Mouse (Mus musculus): ENCODE measurements at regions not wholly inside any gene's neighbourhood (a gene's known extent, or its start where the extent isn't known, plus 50 kb on each side); places are given as distances from the start of the nearest gene placed in this dataset.
"Not testable (repeated sequence)": the region's sequence is repeated elsewhere in the genome, so short reads cannot be mapped to it uniquely, and the experiment has no call there.

GRCm38 (mm10) chr5:129380861-129381260 is 120.2 kb upstream of the Sfswap start:
- Histone ChIP-seq H3K27me3 (ENCODE audit: control insufficient read depth, insufficient read depth, low read length) (no peaks in the 10 kb centered on the region), H3K9me3 (ENCODE audit: control insufficient read depth, low read length) (0 out of 2 replicates have a peak, but pooled peaks cover 5% of the 10 kb centered on the region), H3K9ac (no peak overlapping the region), H3K4me2 (replicated peaks) (no peak overlapping the region), H3K27ac (no peak overlapping the region), H3K4me3 (replicated peaks; ENCODE audit: low read length) (no peak overlapping the region), H3K4me1 (replicated peaks; ENCODE audit: control insufficient read depth, insufficient read depth, low read length) (no peaks in the 10 kb centered on the region), H3K36me3 (replicated peaks; ENCODE audit: control insufficient read depth, insufficient read depth) (no peaks in the 10 kb centered on the region)
- ATAC-seq (ENCODE audit: low FRiP score) (no peak), DNase-seq (ENCODE audit: low spot score) (no peak)
- WGBS = 96% methylated on average over 7 of the region's 7 CpGs

DNA sequence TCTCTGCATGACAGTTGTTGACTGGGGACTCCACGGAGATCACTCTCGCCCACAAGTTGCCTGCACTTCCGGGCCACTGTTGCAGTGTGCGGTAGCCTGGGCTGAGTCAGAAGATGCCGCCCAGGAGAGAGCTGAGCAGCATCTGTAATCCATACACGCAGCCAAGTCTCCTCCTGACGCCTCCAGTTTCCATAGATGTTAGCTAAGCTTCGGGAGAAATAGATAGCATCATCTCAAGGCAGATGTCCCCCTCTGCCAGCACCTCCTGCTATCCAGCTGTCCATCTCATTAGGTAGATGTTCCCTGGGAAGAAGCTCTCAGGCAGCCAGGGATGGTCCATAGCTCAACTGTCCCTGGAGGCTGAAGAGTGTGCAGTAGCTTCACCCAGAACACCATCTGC is 116.0 kb upstream of the Sfswap start:
- Histone ChIP-seq H3K9ac (no peak overlapping the region), H3K4me1 (replicated peaks; ENCODE audit: control insufficient read depth, insufficient read depth, low read length) (no peaks in the 10 kb centered on the region), H3K4me2 (replicated peaks) (no peak overlapping the region), H3K4me3 (replicated peaks; ENCODE audit: low read length) (no peak overlapping the region), H3K27me3 (ENCODE audit: control insufficient read depth, insufficient read depth, low read length) (no peaks in the 10 kb centered on the region), H3K36me3 (replicated peaks; ENCODE audit: control insufficient read depth, insufficient read depth) (no peaks in the 10 kb centered on the region), H3K27ac (no peak overlapping the region), H3K9me3 (ENCODE audit: control insufficient read depth, low read length) (no peaks in the 10 kb centered on the region)
- DNase-seq (ENCODE audit: low spot score) = no peak
- no peak for ATAC-seq (ENCODE audit: low FRiP score)
- WGBS = 94% methylated on average over 8 of the region's 8 CpGs

GRCm38 (mm10) chr5:129385965-129386643 is 114.9 kb upstream of the Sfswap start:
- WGBS = 65% methylated on average over 2 of the region's 7 CpGs
- DNase-seq (ENCODE audit: low spot score) = not testable (repeated sequence)

DNA sequence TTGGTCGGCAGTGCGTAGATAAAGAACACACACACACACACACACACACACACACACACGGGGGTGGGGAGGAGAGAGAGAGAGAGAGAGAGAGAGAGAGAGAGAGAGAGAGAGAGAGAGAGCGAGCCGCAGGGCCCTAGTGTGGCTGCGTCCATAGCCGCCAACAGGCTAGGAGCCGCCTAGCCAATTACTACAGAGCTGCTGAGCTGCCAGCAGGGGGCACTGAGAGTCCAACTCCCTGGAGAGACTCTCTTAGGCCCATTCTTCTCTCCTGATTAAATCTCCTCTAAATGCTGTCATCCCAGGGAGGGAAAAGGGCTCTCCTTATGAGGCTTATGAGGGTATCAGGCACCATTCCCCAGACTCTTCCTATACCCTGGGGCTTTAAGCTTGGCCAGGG is 114.3 kb upstream of the Sfswap start:
- not testable (repeated sequence) for H3K4me2 ChIP-seq (replicated peaks); H3K9me3 ChIP-seq (ENCODE audit: control insufficient read depth, low read length); H3K27ac ChIP-seq; DNase-seq (ENCODE audit: low spot score); H3K9ac ChIP-seq; H3K36me3 ChIP-seq (replicated peaks; ENCODE audit: control insufficient read depth, insufficient read depth); H3K4me1 ChIP-seq (replicated peaks; ENCODE audit: control insufficient read depth, insufficient read depth, low read length); H3K27me3 ChIP-seq (ENCODE audit: control insufficient read depth, insufficient read depth, low read length); H3K4me3 ChIP-seq (replicated peaks; ENCODE audit: low read length)
- no CpG with 5 or more reads among the region's 8 CpGs for WGBS
- ATAC-seq (ENCODE audit: low FRiP score) = peak; percentile 80

More at GRCm38 (mm10) chr5:129385965-129386643, 114.9 kb upstream of the Sfswap start:
- peak; percentile 88 for ATAC-seq (ENCODE audit: low FRiP score)
- H3K27ac ChIP-seq; H3K9me3 ChIP-seq (ENCODE audit: control insufficient read depth, low read length); H3K4me1 ChIP-seq (replicated peaks; ENCODE audit: control insufficient read depth, insufficient read depth, low read length); H3K4me2 ChIP-seq (replicated peaks); H3K4me3 ChIP-seq (replicated peaks; ENCODE audit: low read length); H3K9ac ChIP-seq; H3K36me3 ChIP-seq (replicated peaks; ENCODE audit: control insufficient read depth, insufficient read depth); H3K27me3 ChIP-seq (ENCODE audit: control insufficient read depth, insufficient read depth, low read length): not testable (repeated sequence)

DNA sequence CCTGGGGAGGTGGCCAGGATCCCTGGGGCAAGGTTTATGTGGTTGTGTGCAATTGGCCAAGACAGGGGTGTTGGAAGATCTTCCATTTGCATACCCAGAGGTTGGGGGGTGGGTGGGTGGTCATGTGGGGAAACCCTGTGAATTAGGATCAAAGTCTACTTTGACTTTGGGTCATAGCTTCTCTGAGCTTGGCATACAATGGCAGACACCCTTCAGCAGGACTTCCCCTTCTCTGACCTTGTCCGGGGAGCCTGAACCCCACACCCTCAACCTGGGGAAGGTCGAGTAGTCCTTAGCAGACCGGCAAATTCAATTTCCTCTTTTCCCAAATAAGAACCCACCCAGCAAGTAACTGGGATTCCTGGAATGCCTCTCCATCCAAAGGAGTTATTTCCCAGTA is 113.7 kb upstream of the Sfswap start:
- Histone ChIP-seq H3K27ac (no peak overlapping the region), H3K4me3 (replicated peaks; ENCODE audit: low read length) (no peak overlapping the region), H3K4me2 (replicated peaks) (no peak overlapping the region), H3K4me1 (replicated peaks; ENCODE audit: control insufficient read depth, insufficient read depth, low read length) (no peaks in the 10 kb centered on the region), H3K36me3 (replicated peaks; ENCODE audit: control insufficient read depth, insufficient read depth) (no peaks in the 10 kb centered on the region), H3K27me3 (ENCODE audit: control insufficient read depth, insufficient read depth, low read length) (no peaks in the 10 kb centered on the region), H3K9ac (no peak overlapping the region), H3K9me3 (ENCODE audit: control insufficient read depth, low read length) (no peaks in the 10 kb centered on the region)
- no peak for ATAC-seq (ENCODE audit: low FRiP score)
- no peak for DNase-seq (ENCODE audit: low spot score)
- 79% methylated on average over 3 of the region's 3 CpGs for WGBS

- Histone ChIP-seq H3K27me3 (ENCODE audit: control insufficient read depth, insufficient read depth, low read length) (no peaks in the 10 kb centered on the region), H3K4me3 (replicated peaks; ENCODE audit: low read length) (no peak overlapping the region), H3K9ac (no peak overlapping the region), H3K4me2 (replicated peaks) (no peak overlapping the region), H3K36me3 (replicated peaks; ENCODE audit: control insufficient read depth, insufficient read depth) (no peaks in the 10 kb centered on the region), H3K4me1 (replicated peaks; ENCODE audit: control insufficient read depth, insufficient read depth, low read length) (no peaks in the 10 kb centered on the region), H3K9me3 (ENCODE audit: control insufficient read depth, low read length) (no peaks in the 10 kb centered on the region), H3K27ac (no peak overlapping the region)
- WGBS = 66% methylated on average over 4 of the region's 4 CpGs
- DNase-seq (ENCODE audit: low spot score) (no peak), ATAC-seq (ENCODE audit: low FRiP score) (no peak)
These were observed 110.1 kb upstream of the Sfswap start for GRCm38 (mm10) chr5:129390921-129391371.

GRCm38 (mm10) chr5:129393150-129393549 is 107.9 kb upstream of the Sfswap start:
- ATAC-seq (ENCODE audit: low FRiP score) (no peak), DNase-seq (ENCODE audit: low spot score) (no peak)
- Histone ChIP-seq H3K36me3 (replicated peaks; ENCODE audit: control insufficient read depth, insufficient read depth) (no peaks in the 10 kb centered on the region), H3K27me3 (ENCODE audit: control insufficient read depth, insufficient read depth, low read length) (no peaks in the 10 kb centered on the region), H3K9ac (no peak overlapping the region), H3K9me3 (ENCODE audit: control insufficient read depth, low read length) (no peaks in the 10 kb centered on the region), H3K4me3 (replicated peaks; ENCODE audit: low read length) (no peak overlapping the region), H3K27ac (no peak overlapping the region), H3K4me2 (replicated peaks) (no peak overlapping the region), H3K4me1 (replicated peaks; ENCODE audit: control insufficient read depth, insufficient read depth, low read length) (no peaks in the 10 kb centered on the region)
- 89% methylated on average over 2 of the region's 2 CpGs for WGBS

DNA sequence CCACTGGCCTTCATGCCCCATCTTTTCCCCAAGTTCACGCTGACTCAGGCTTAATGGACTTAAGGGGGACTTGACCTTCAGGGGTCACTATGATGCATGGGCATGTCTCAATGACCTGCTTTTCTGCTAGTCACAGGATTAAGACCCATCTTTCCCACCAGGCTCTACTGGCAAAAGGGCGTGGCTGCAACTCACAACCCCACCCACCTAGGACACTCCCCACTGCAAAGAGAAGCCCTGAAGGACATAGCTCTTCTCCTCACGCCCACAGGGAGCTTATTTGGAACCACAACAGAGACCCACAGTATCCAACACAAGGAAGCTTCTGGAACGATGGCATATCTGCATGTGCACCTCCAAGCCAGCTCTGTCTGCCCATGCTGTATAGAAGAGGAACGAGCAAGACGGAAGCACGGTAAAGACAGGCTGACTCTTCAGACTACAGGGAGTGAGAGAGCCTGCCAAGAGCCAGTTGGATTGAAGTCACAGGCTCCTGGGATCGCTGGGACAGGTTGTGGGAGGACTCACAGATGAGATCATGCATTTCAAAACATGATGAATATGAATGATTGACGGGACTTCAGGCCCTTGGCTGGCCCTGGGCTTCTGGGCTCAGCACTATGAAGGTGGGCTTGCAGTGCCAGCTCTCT is 107.3 kb upstream of the Sfswap start:
- WGBS = 80% methylated on average over 9 of the region's 9 CpGs
- DNase-seq (ENCODE audit: low spot score) = no peak

GRCm38 (mm10) chr5:129394416-129394815 is 106.6 kb upstream of the Sfswap start:
- no peak for DNase-seq (ENCODE audit: low spot score)
- H3K27me3 ChIP-seq (ENCODE audit: control insufficient read depth, insufficient read depth, low read length) = no peaks in the 10 kb centered on the region
- 63% methylated on average over 4 of the region's 4 CpGs for WGBS
- no peaks in the 10 kb centered on the region for H3K36me3 ChIP-seq (replicated peaks; ENCODE audit: control insufficient read depth, insufficient read depth)
- no peak overlapping the region for H3K27ac ChIP-seq
- H3K9ac ChIP-seq = no peak overlapping the region
- no peak for ATAC-seq (ENCODE audit: low FRiP score)
- H3K9me3 ChIP-seq (ENCODE audit: control insufficient read depth, low read length) = no peaks in the 10 kb centered on the region
- H3K4me2 ChIP-seq (replicated peaks) = no peak overlapping the region
- H3K4me3 ChIP-seq (replicated peaks; ENCODE audit: low read length) = no peak overlapping the region
- H3K4me1 ChIP-seq (replicated peaks; ENCODE audit: control insufficient read depth, insufficient read depth, low read length) = no peaks in the 10 kb centered on the region

More for the DNA sequence above, 107.3 kb upstream of the Sfswap start:
- H3K4me1 ChIP-seq (replicated peaks; ENCODE audit: control insufficient read depth, insufficient read depth, low read length) = no peaks in the 10 kb centered on the region
- no peak overlapping the region for H3K27ac ChIP-seq
- H3K4me3 ChIP-seq (replicated peaks; ENCODE audit: low read length) = no peak overlapping the region
- no peak overlapping the region for H3K4me2 ChIP-seq (replicated peaks)
- ATAC-seq (ENCODE audit: low FRiP score) = no peak
- no peaks in the 10 kb centered on the region for H3K36me3 ChIP-seq (replicated peaks; ENCODE audit: control insufficient read depth, insufficient read depth)
- H3K27me3 ChIP-seq (ENCODE audit: control insufficient read depth, insufficient read depth, low read length) = no peaks in the 10 kb centered on the region
- H3K9me3 ChIP-seq (ENCODE audit: control insufficient read depth, low read length) = no peaks in the 10 kb centered on the region
- no peak overlapping the region for H3K9ac ChIP-seq
